Comparison of ENCODE assay signal across 9 mouse cellular contexts in the genomic region with DNA sequence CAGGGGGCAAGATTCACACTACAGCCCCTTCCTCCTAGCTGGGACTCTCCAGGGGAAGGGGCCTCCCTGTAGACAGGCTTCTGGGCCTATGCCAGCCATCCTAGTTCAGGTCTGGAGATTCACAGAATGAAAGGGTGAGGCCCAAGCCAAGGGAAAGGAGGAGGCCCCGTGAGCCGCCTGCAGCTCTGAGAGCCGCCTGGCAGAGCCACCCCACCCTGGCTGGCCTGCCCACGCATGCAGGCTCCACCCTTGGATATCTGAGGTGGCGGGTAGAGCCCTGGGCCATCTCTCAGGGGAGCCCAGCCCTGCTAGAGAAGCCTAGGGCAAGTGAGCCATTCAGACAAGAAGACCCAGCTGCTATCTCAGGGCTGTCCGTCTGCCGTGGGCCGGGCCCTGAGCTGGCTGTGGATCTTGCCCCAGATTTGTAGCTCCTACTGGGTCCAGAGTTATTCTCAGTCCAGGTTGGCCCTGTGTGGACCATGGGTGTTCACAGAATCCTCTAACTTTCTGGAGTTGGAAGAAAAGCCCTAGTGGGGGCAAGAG. TPM values are rescaled to one million over a fixed set of nuclear protein-coding genes. Genes with fewer than 3 reads are reported as not detected.
DNase-seq lines count a peak whose midpoint lies in the region; ATAC-seq and TF ChIP-seq lines count a peak whose summit lies in the region.
"Had no signal": no experiment of that assay in that cellular context is flagged by ENCODE, and none has a peak within 500 bp of the region (broad histone marks: within the 10 kb centered on the region; RNA-seq: fewer than 3 reads in every experiment).

No protein-coding gene starts in this region.

- no peaks in the 10 kb centered on the region for H3K9me3 ChIP-seq in erythroblast, embryonic 14.5 days (ENCODE audit: control insufficient read depth, low read length)
- no peaks in the 10 kb centered on the region for H3K9me3 ChIP-seq in neural tube, embryonic 14.5 days (ENCODE audit: control insufficient read depth, low read length)

- H3K9ac ChIP-seq in neural tube, embryonic 14.5 days (replicated peaks; ENCODE audit: low read depth, low read length) = 0 out of 2 replicates have a peak overlapping the region, but pooled peaks have one; percentile 3

- no peaks in the 10 kb centered on the region for H3K27me3 ChIP-seq in erythroblast, embryonic 14.5 days (ENCODE audit: control insufficient read depth)
- H3K27me3 ChIP-seq in neural tube, embryonic 14.5 days (ENCODE audit: control insufficient read depth, insufficient read depth, low read length) = no peaks in the 10 kb centered on the region

- no peak for TF ChIP-seq CTCF in left cerebral cortex, adult 2 months (IDR thresholded peaks at IDR 0.05)
- no peak for TF ChIP-seq CTCF in bone marrow, adult 2 months (IDR thresholded peaks at IDR 0.05; ENCODE audit: control insufficient read depth, insufficient read depth, low read length)

- H3K4me3 ChIP-seq in left cerebral cortex, adult 2 months = peak overlapping the region; percentile 13; the same call in 1 of the 2 replicates
- no peak overlapping the region for H3K4me3 ChIP-seq in bone marrow, adult 2 months (replicated peaks; ENCODE audit: control insufficient read depth, low read depth, low read length)
- H3K4me3 ChIP-seq in erythroblast, embryonic 14.5 days (replicated peaks) = peak overlapping the region; percentile 71
- H3K4me3 ChIP-seq in neural tube, embryonic 14.5 days (ENCODE audit: low read depth, low read length) = no peak overlapping the region
- H3K4me3 ChIP-seq: heart, adult 2 months had no signal

- no peak for ATAC-seq in neural tube, embryonic 14.5 days (ENCODE audit: low read depth)
- ATAC-seq in activated CD4-positive, CD25-positive, alpha-beta regulatory T cell, adult 4 months = no peak

- no peak overlapping the region for H3K4me2 ChIP-seq in neural tube, embryonic 14.5 days (ENCODE audit: low read depth, low read length)

- H3K27ac ChIP-seq in left cerebral cortex, adult 2 months = peak overlapping the region; percentile 78
- H3K27ac ChIP-seq in bone marrow, adult 2 months (ENCODE audit: control insufficient read depth, insufficient read depth, low read depth, low read length, poor library complexity) = peak overlapping the region; percentile 40; the same call in 1 of the 2 replicates
- no peak overlapping the region for H3K27ac ChIP-seq in neural tube, embryonic 14.5 days (ENCODE audit: low read depth, low read length)
- H3K27ac ChIP-seq: heart, adult 2 months had no signal

- peaks cover 2% of the 10 kb centered on the region for H3K4me1 ChIP-seq in bone marrow, adult 2 months (ENCODE audit: control insufficient read depth, insufficient read depth, low read length)
- peaks cover 94% of the 10 kb centered on the region for H3K4me1 ChIP-seq in erythroblast, embryonic 14.5 days (ENCODE audit: control insufficient read depth)
- H3K4me1 ChIP-seq in neural tube, embryonic 14.5 days (ENCODE audit: control insufficient read depth, insufficient read depth, low read length) = 0 out of 2 replicates have a peak, but pooled peaks cover 6% of the 10 kb centered on the region

- DNase-seq in left cerebral cortex, adult 2 months (ENCODE audit: extremely low spot score in 1 of 2, low spot score in 2 of 2) = no peak
- no peak for DNase-seq in left cerebral cortex, postnatal 36 days (ENCODE audit: low spot score in 2 of 2)
- DNase-seq in left cerebral cortex, postnatal 10 days (ENCODE audit: extremely low spot score in 1 of 2, low spot score in 2 of 2) = no peak

- intact Hi-C loops in left cerebral cortex, adult 2 months (cut with DNase I) = no loop called here
- intact Hi-C loops in left cerebral cortex, postnatal 36 days (cut with DNase I) = no loop called here
- intact Hi-C loops in left cerebral cortex, postnatal 10 days (cut with DNase I) = no loop called here

- 48% methylated on average over 8 of the region's 8 CpGs for WGBS in bone marrow, adult 2 months
- WGBS in neural tube, embryonic 14.5 days = 53% methylated on average over 8 of the region's 8 CpGs

- TF ChIP-seq POLR2A in bone marrow, adult 2 months (IDR thresholded peaks at IDR 0.05; ENCODE audit: borderline replicate concordance, control insufficient read depth, low read depth, low read length) = no peak

- peaks cover 70% of the 10 kb centered on the region for H3K36me3 ChIP-seq in erythroblast, embryonic 14.5 days (ENCODE audit: control insufficient read depth)
- no peaks in the 10 kb centered on the region for H3K36me3 ChIP-seq in neural tube, embryonic 14.5 days (ENCODE audit: control insufficient read depth, insufficient read depth, low read length)

RNA-seq across cellular contexts. Expression of gene Plekhg5, which starts 20.5 kb away (rescaled TPM):
- total RNA-seq in left cerebral cortex, adult 2 months (2021) = 100 to 1,000 TPM in 1 of 2 experiments, 10 to 100 TPM in 1; 89.1 to 101 TPM
- total RNA-seq in left cerebral cortex, postnatal 36 days (2021) = 10 to 100 TPM; 82.5 to 84.4 TPM
- polyA plus RNA-seq in bone marrow, adult 2 months (2011; ENCODE audit: insufficient read depth, insufficient read length, low replicate concordance, missing spikeins) = 6.5 and 6.6 TPM in 2 replicates
- polyA plus RNA-seq in erythroblast, embryonic 14.5 days (2012) = 9.9 and 10.0 TPM in 2 replicates
- 9.6 and 11.7 TPM in 2 replicates for polyA plus RNA-seq in neural tube, embryonic 14.5 days (2014; fragmentation: Nextera tagmentation; extraction: Ambion mirVana)
- 10 to 100 TPM; 43.3 to 46.9 TPM for total RNA-seq in left cerebral cortex, postnatal 10 days (2021)
- 1 to 10 TPM; 1.3 to 2.6 TPM for polyA plus RNA-seq in activated CD4-positive, CD25-positive, alpha-beta regulatory T cell, adult 4 months (2017; shearing (Covaris generic))

RNA-seq across cellular contexts. Expression of gene Tnfrsf25, which starts 22.9 kb away (rescaled TPM):
- total RNA-seq in left cerebral cortex, adult 2 months (2021) = 10 to 100 TPM; 16.4 to 28.6 TPM
- total RNA-seq in left cerebral cortex, postnatal 36 days (2021) = 10 to 100 TPM in 1 of 2 experiments, 1 to 10 TPM in 1; 8.7 to 10.1 TPM
- 2.6 and 3.3 TPM in 2 replicates for polyA plus RNA-seq in bone marrow, adult 2 months (2011; ENCODE audit: insufficient read depth, insufficient read length, low replicate concordance, missing spikeins)
- polyA plus RNA-seq in erythroblast, embryonic 14.5 days (2012) = 0.37 and 0.81 TPM in 2 replicates
- 0.54 and 1.1 TPM in 2 replicates for polyA plus RNA-seq in neural tube, embryonic 14.5 days (2014; fragmentation: Nextera tagmentation; extraction: Ambion mirVana)
- 1 to 10 TPM; 3.9 to 4.7 TPM for total RNA-seq in left cerebral cortex, postnatal 10 days (2021)
- 100 to 1,000 TPM; 132 to 150 TPM for polyA plus RNA-seq in activated CD4-positive, CD25-positive, alpha-beta regulatory T cell, adult 4 months (2017; shearing (Covaris generic))

RNA-seq across cellular contexts. Expression of gene Nol9, which starts 53.7 kb away (rescaled TPM):
- total RNA-seq in left cerebral cortex, adult 2 months (2021) = 10 to 100 TPM; 18.2 to 19.2 TPM
- 10 to 100 TPM; 17.1 to 19.3 TPM for total RNA-seq in left cerebral cortex, postnatal 36 days (2021)
- polyA plus RNA-seq in bone marrow, adult 2 months (2011; ENCODE audit: insufficient read depth, insufficient read length, low replicate concordance, missing spikeins) = 8.1 and 11.9 TPM in 2 replicates
- polyA plus RNA-seq in erythroblast, embryonic 14.5 days (2012) = 0.72 and 0.87 TPM in 2 replicates
- 26.1 and 29.8 TPM in 2 replicates for polyA plus RNA-seq in neural tube, embryonic 14.5 days (2014; fragmentation: Nextera tagmentation; extraction: Ambion mirVana)
- 10 to 100 TPM; 25.3 to 27.7 TPM for total RNA-seq in left cerebral cortex, postnatal 10 days (2021)
- polyA plus RNA-seq in activated CD4-positive, CD25-positive, alpha-beta regulatory T cell, adult 4 months (2017; shearing (Covaris generic)) = 10 to 100 TPM; 11.3 to 14.6 TPM

RNA-seq across cellular contexts. Expression of gene Tas1r1, which starts 54.5 kb away (rescaled TPM):
- total RNA-seq in left cerebral cortex, adult 2 months (2021) = under 1 TPM; 0.49 to 0.95 TPM
- under 1 TPM; 0.64 to 0.75 TPM for total RNA-seq in left cerebral cortex, postnatal 36 days (2021)
- 1.0 TPM in 1 of 2 replicates, not detected in the other for polyA plus RNA-seq in bone marrow, adult 2 months (2011; ENCODE audit: insufficient read depth, insufficient read length, low replicate concordance, missing spikeins)
- not detected in 2 replicates for polyA plus RNA-seq in erythroblast, embryonic 14.5 days (2012)
- polyA plus RNA-seq in neural tube, embryonic 14.5 days (2014; fragmentation: Nextera tagmentation; extraction: Ambion mirVana) = 1.4 and 2.1 TPM in 2 replicates
- under 1 TPM; 0.43 to 0.54 TPM for total RNA-seq in left cerebral cortex, postnatal 10 days (2021)
- not detected for polyA plus RNA-seq in activated CD4-positive, CD25-positive, alpha-beta regulatory T cell, adult 4 months (2017; shearing (Covaris generic))
- total RNA-seq: liver, adult 2 months had no signal
- polyA plus RNA-seq: liver, adult 2 months had no signal

RNA-seq across cellular contexts. Expression of gene Espn, which starts 59.3 kb away (rescaled TPM):
- total RNA-seq in left cerebral cortex, adult 2 months (2021) = 1 to 10 TPM; 2.1 to 2.6 TPM
- 1 to 10 TPM; 1.4 to 2.0 TPM for total RNA-seq in left cerebral cortex, postnatal 36 days (2021)
- polyA plus RNA-seq in bone marrow, adult 2 months (2011; ENCODE audit: insufficient read depth, insufficient read length, low replicate concordance, missing spikeins) = 0.61 TPM in 1 of 2 replicates, not detected in the other
- polyA plus RNA-seq in erythroblast, embryonic 14.5 days (2012) = 0.08 and 0.11 TPM in 2 replicates
- 0.52 and 0.64 TPM in 2 replicates for polyA plus RNA-seq in neural tube, embryonic 14.5 days (2014; fragmentation: Nextera tagmentation; extraction: Ambion mirVana)
- under 1 TPM; 0.32 to 0.41 TPM for total RNA-seq in left cerebral cortex, postnatal 10 days (2021)
- polyA plus RNA-seq in activated CD4-positive, CD25-positive, alpha-beta regulatory T cell, adult 4 months (2017; shearing (Covaris generic)) = 1 to 10 TPM; 6.9 to 8.3 TPM

Comparison
In these comparisons a context has a peak if more than half of its experiments do, and no peak if none do; other contexts are left out.
1. H3K4me3 ChIP-seq: peak in left cerebral cortex, adult 2 months (single experiment) and erythroblast, embryonic 14.5 days (single experiment); none in bone marrow, adult 2 months (single experiment) and neural tube, embryonic 14.5 days (single experiment).
2. RNA of gene Tnfrsf25, which starts 22.9 kb away (polyA plus RNA-seq): 132 to 150 TPM in activated CD4-positive, CD25-positive, alpha-beta regulatory T cell, adult 4 months; 2.6 to 3.3 TPM in bone marrow, adult 2 months, 0.54 to 1.1 TPM in neural tube, embryonic 14.5 days and 0.37 to 0.81 TPM in erythroblast, embryonic 14.5 days; every median in the first group is over 10 times any median in the second.